Mouse (Mus musculus): ENCODE measurements at regions not wholly inside any gene's neighbourhood (a gene's known extent, or its start where the extent isn't known, plus 50 kb on each side); places are given as distances from the start of the nearest gene placed in this dataset.

- ChIA-PET POLR2A (no interaction called here), CTCF (interaction anchor here in 1 of 4 experiments (1.2 kb wide), 1 partner anchor 42 kb away, joined by 3 read pairs; no protein-coding TSS in a partner anchor)
Measured at GRCm38 (mm10) chr11:84660877-84661276, 135.5 kb upstream of the Lhx1 start.

DNA sequence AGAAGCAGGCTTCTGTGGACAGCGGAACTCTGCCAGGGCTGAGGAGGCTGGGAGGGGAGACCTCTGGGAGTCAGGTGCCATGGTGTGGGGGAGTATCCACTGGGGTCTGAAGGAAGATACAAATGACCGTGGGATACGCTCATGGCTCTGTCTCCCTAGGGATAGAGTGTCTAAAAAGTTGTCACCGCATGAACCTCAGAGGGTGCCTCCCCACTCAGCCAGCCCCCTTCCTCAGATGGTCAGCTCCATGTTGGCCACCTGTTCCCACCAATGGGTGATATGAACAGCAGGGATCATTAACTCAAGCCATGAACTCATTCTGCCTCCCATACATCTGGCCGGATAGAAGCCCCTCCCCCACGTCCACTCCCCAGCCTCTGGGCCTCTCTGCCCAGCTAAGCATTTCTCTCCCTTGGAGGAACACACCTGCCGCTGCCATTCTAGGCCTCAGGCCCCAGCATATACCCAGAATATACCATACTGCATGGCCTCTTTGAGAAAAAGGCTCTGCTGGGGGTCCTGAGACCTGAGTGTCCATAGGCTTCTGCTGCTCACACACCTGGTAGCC lies 134.1 kb upstream of the Lhx1 start:
- ChIA-PET POLR2A (no interaction called here), CTCF (no interaction called here)

DNA sequence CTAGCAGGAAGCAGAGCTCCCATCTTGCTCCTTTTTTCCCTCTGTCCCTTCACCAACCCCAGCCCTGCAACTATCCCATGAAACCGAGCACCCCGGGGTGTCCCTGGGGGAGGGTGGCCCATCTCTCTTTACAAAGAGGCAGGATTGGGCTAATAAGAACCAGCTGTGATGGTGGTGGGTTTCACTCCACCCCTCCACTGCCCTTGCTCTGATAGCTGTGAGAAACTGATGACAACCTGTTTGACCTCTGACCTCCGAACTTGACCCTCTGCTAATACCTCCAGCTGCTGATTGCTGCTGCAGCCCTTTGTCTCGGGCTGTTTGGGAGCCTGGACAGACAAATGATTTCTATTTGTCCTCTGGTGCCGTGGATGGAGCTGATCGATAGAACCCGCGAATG lies 128.1 kb upstream of the Lhx1 start:
- ChIA-PET POLR2A (interaction anchor here in 3 of 4 experiments (0.6 to 0.8 kb wide), 3 partner anchors 53 to 540 kb away, joined by 3 to 7 read pairs (median 4); no protein-coding TSS in a partner anchor), CTCF (interaction anchor here in 3 of 4 experiments (0.7 to 1.4 kb wide), 5 partner anchors 8 to 1126 kb away, joined by 3 to 5 read pairs (median 4); no protein-coding TSS in a partner anchor)

- CTCF ChIA-PET, result interaction anchor here in 1 of 4 experiments (0.6 to 0.9 kb wide), 2 partner anchors 30 to 104 kb away, joined by 4 read pairs; no protein-coding TSS in a partner anchor
- POLR2A ChIA-PET, result no interaction called here
Measured at GRCm38 (mm10) chr11:84648899-84649298, 123.6 kb upstream of the Lhx1 start.

- POLR2A ChIA-PET, result interaction anchor here in 1 of 4 experiments (0.7 kb wide), 1 partner anchor 98 kb away, joined by 6 read pairs; no protein-coding TSS in a partner anchor
- CTCF ChIA-PET, result interaction anchor here in 1 of 4 experiments (1.3 kb wide), 1 partner anchor 75 kb away, joined by 4 read pairs; no protein-coding TSS in a partner anchor
Measured at GRCm38 (mm10) chr11:84647104-84647503, 121.8 kb upstream of the Lhx1 start.

DNA sequence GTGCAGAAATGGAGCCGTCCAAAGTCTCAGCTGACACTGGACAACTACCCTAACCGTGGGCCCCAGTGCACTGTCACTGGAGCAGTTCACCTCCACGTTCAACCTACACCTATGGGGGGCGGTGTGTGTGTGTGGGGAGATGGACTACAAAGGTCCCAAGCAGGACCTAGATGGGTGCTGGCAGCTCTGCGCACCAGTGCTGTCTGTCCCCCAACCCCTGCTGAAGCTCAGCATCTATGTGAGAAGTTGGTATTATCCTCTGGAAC lies 117.7 kb upstream of the Lhx1 start:
- ChIA-PET POLR2A (interaction anchor here in 3 of 4 experiments (0.6 to 1.9 kb wide), 6 partner anchors 8 to 321 kb away, joined by 3 to 5 read pairs (median 3); partner anchors contain the start of gene Aatf (in 1 of the 3)), CTCF (interaction anchor here in 2 of 4 experiments (0.6 to 1.3 kb wide), 4 partner anchors 18 to 1199 kb away, joined by 3 to 4 read pairs (median 4); no protein-coding TSS in a partner anchor)

- CTCF ChIA-PET, result interaction anchor here in 2 of 4 experiments (0.6 to 1.3 kb wide), 3 partner anchors 18 to 24 kb away, joined by 3 to 4 read pairs (median 4); no protein-coding TSS in a partner anchor
- POLR2A ChIA-PET, result interaction anchor here in 3 of 4 experiments (0.6 to 1.2 kb wide), 4 partner anchors 13 to 322 kb away, joined by 3 to 5 read pairs (median 3); partner anchors contain the start of gene Aatf (in 1 of the 3)
Measured at GRCm38 (mm10) chr11:84642300-84643106, 117.2 kb upstream of the Lhx1 start.

GRCm38 (mm10) chr11:84641601-84642000 lies 116.3 kb upstream of the Lhx1 start:
- CTCF ChIA-PET, result interaction anchor here in 1 of 4 experiments (0.6 kb wide), 1 partner anchor 132 kb away, joined by 3 read pairs; no protein-coding TSS in a partner anchor
- POLR2A ChIA-PET, result interaction anchor here in 1 of 4 experiments (0.5 kb wide), 1 partner anchor 132 kb away, joined by 3 read pairs; no protein-coding TSS in a partner anchor

- POLR2A ChIA-PET, result interaction anchor here in 3 of 4 experiments (1.0 to 1.3 kb wide), 4 partner anchors 9 to 133 kb away, joined by 3 to 4 read pairs (median 3); no protein-coding TSS in a partner anchor
Measured at GRCm38 (mm10) chr11:84638353-84638752, 113.0 kb upstream of the Lhx1 start.

DNA sequence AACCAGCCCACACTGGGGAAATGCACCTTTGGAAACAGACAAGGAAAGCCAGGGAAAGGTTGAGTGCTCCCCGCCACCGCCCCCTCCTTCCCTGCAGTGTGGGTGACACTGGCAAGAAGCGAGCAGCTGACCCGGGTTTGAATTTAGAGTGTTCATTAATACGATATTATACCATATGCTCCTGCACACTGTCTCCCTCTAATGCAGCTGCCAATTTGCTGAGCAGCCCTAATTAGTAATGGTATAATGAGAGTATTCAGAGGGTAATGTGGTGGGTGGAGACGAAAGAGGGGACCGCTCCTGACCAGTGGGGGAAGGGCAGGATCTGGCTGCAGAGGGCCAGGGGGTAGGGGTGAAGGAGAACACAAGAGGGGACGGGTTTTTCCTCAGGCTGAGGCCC lies 111.9 kb upstream of the Lhx1 start:
- ChIA-PET POLR2A (interaction anchor here in 2 of 4 experiments (1.0 kb wide), 2 partner anchors 58 to 74 kb away, joined by 3 read pairs; no protein-coding TSS in a partner anchor), CTCF (no interaction called here)

More at GRCm38 (mm10) chr11:84638353-84638752, 113.0 kb upstream of the Lhx1 start:
- CTCF ChIA-PET, result interaction anchor here in 1 of 4 experiments (0.5 kb wide), 1 partner anchor 690 kb away, joined by 3 read pairs; no protein-coding TSS in a partner anchor

GRCm38 (mm10) chr11:84634990-84635389 lies 109.7 kb upstream of the Lhx1 start:
- POLR2A ChIA-PET, result interaction anchor here in 3 of 4 experiments (0.9 to 1.2 kb wide), 7 partner anchors 9 to 157 kb away, joined by 3 to 5 read pairs (median 3); partner anchors contain the start of gene Aatf (in 1 of the 3)

GRCm38 (mm10) chr11:84633300-84633699 lies 108.0 kb upstream of the Lhx1 start:
- CTCF ChIA-PET, result no interaction called here
- POLR2A ChIA-PET, result no interaction called here

More at GRCm38 (mm10) chr11:84634990-84635389, 109.7 kb upstream of the Lhx1 start:
- CTCF ChIA-PET, result interaction anchor here in 2 of 4 experiments (0.9 to 1.3 kb wide), 2 partner anchors 16 to 160 kb away, joined by 3 to 6 read pairs; no protein-coding TSS in a partner anchor

DNA sequence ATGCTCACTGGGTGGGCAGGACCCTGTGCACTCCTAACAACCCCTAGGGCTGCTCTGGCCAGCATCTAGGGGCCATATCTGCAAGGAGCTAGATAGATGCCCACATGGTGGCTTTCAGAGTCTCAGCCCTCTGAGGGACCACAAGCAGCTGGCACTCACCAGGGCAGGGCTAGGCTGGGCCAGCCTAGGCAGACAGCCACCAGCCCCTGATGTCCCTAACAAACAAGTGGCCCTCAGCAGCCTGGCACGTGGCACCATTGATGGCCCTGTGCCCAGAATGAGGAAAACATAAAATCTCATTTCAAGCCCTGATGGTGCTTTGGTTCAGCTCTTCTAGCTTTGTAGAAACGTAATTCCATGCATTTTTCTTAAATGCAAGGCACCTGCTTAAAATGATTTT lies 102.8 kb upstream of the Lhx1 start:
- ChIA-PET CTCF (interaction anchor here in 2 of 4 experiments (0.7 to 1.8 kb wide), 3 partner anchors 9 to 166 kb away, joined by 3 to 6 read pairs (median 6); no protein-coding TSS in a partner anchor), POLR2A (interaction anchor here in 2 of 4 experiments (0.6 to 1.7 kb wide), 6 partner anchors 8 to 496 kb away, joined by 3 read pairs; partner anchors contain the start of gene Aatf (in 1 of the 2))

GRCm38 (mm10) chr11:84627685-84628084 lies 102.3 kb upstream of the Lhx1 start:
- ChIA-PET CTCF (interaction anchor here in 3 of 4 experiments (0.6 to 1.8 kb wide), 4 partner anchors 9 to 167 kb away, joined by 3 to 6 read pairs (median 5); no protein-coding TSS in a partner anchor), POLR2A (interaction anchor here in 2 of 4 experiments (0.7 to 1.3 kb wide), 4 partner anchors 8 to 167 kb away, joined by 3 read pairs; partner anchors contain the start of gene Aatf (in 1 of the 2))

DNA sequence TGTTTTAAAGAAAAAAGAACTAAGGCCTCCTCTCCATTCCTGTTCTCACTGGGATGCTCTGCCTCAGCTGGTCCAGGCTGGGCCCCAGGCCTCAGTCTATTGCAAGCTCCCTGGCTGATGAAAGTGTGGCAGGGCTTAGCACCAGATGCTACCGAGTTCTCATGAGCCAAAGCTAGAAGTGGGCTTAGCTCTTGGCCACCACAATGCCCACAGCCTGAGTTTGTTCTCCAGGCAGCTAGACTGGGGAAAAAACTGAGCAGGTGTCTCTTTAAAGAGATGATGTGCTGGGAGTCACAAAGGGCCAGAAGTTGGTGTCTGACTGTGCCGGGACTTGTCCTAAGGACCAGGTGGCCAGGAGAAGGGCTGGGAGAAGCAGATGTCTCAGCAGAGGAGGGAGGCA lies 101.9 kb upstream of the Lhx1 start:
- CTCF ChIA-PET, result interaction anchor here in 3 of 4 experiments (0.6 to 1.8 kb wide), 4 partner anchors 8 to 100 kb away, joined by 4 to 6 read pairs (median 6); no protein-coding TSS in a partner anchor
- POLR2A ChIA-PET, result interaction anchor here in 3 of 4 experiments (0.7 to 1.3 kb wide), 5 partner anchors 9 to 167 kb away, joined by 3 read pairs; partner anchors contain the start of gene Aatf (in 1 of the 3)

DNA sequence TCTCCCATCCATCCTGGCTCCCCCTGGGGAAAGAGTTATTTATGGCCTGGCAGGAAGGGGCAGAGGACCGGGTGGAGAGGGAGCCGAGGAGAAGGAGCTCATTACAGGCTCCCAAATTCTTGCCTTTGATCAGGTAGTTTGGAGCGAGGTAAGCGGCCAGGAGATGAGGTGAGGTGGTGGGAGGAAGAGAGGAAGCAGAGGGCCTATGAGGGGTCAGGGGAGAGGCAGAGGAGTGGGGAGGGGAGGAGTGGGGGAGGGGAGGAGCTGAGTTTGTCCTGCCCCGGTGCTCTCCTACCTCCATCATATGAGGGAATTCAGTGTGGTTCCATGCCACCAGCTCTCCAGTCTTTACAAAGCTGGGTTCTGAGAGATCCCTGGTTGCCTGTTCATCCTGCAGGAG lies 98.8 kb upstream of the Lhx1 start:
- CTCF ChIA-PET, result interaction anchor here in 2 of 4 experiments (0.7 to 1.1 kb wide), 2 partner anchors 16 to 189 kb away, joined by 3 read pairs; no protein-coding TSS in a partner anchor
- POLR2A ChIA-PET, result interaction anchor here in 2 of 4 experiments (0.7 to 1.2 kb wide), 5 partner anchors 14 to 792 kb away, joined by 3 to 8 read pairs (median 3); no protein-coding TSS in a partner anchor

DNA sequence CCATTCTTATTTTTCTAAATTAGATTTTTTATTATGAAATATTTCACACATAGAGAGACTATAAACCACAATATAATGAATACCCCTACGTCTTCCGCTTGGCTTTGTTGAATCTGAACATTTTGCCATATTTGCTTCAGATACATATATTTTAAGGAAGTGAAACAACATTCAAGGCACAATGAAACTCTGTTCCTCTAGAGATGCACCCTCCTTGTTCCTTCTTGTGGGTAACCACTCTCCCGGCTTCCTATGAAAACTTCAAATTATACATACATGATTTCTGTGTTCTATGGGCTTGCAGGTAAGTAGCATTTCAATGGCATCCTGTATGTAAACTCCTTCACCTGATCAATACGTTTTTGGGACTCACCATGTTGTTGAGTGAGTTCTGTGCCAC lies 94.4 kb upstream of the Lhx1 start:
- POLR2A ChIA-PET, result interaction anchor here in 1 of 4 experiments (0.6 kb wide), 1 partner anchor 510 kb away, joined by 5 read pairs; no protein-coding TSS in a partner anchor
- CTCF ChIA-PET, result interaction anchor here in 2 of 4 experiments (1.1 to 1.6 kb wide), 7 partner anchors 8 to 198 kb away, joined by 5 to 16 read pairs (median 7); no protein-coding TSS in a partner anchor

GRCm38 (mm10) chr11:84618576-84618975 lies 93.2 kb upstream of the Lhx1 start:
- ChIA-PET POLR2A (interaction anchor here in 2 of 4 experiments (0.6 to 1.2 kb wide), 2 partner anchors 8 to 10 kb away, joined by 3 read pairs; no protein-coding TSS in a partner anchor), CTCF (interaction anchor here (0.6 to 1.6 kb wide), 33 partner anchors 9 to 326 kb away, joined by 3 to 16 read pairs (median 4); no protein-coding TSS in a partner anchor)
